Mouse (Mus musculus) forebrain, postnatal 0 days (tissue): ENCODE data around the gene Fbxw4. TPM values are rescaled to one million over a fixed set of nuclear protein-coding genes. Genes with fewer than 3 reads are reported as not detected.

ENCODE experiments used
- ATAC-seq: fragments of 200-750 bp; cut with Nextera tagmentation; 2 replicates; pipeline ENCODE4 v1.8.0; 2017; ENCODE audit warnings: mild to moderate bottlenecking, moderate library complexity
- DNase-seq: peaks from one replicate; pipeline ENCODE4 v3.0.0-alpha.2; 2015
- H3K27ac ChIP-seq: fragments of 300-500 bp; sonication (generic); 2 replicates; pipeline ENCODE4 v1.5.1; 2014; ENCODE audit warnings: low read depth, mild to moderate bottlenecking, antibody characterized with exemption, low read length, moderate library complexity, mixed read lengths
- H3K27me3 ChIP-seq: fragments of 300-500 bp; sonication (generic); 2 replicates; pipeline ENCODE4 v1.6.1; 2014; ENCODE audit warnings: mild to moderate bottlenecking, low read length, mixed read lengths; ENCODE audit not compliant: insufficient read depth
- H3K36me3 ChIP-seq: fragments of 300-500 bp; sonication (generic); 2 replicates; pipeline ENCODE4 v1.6.1; 2014; ENCODE audit warnings: mild to moderate bottlenecking, moderate library complexity; ENCODE audit not compliant: insufficient read depth
- H3K4me1 ChIP-seq: fragments of 300-500 bp; sonication (generic); 2 replicates; pipeline ENCODE4 v1.6.1; 2014; ENCODE audit warnings: antibody characterized with exemption; ENCODE audit not compliant: insufficient read depth
- H3K4me2 ChIP-seq: fragments of 300-500 bp; sonication (generic); 2 replicates; pipeline ENCODE4 v1.6.1; 2014; ENCODE audit warnings: low read depth, mild to moderate bottlenecking, moderate library complexity
- H3K4me3 ChIP-seq: fragments of 300-500 bp; sonication (generic); 2 replicates; pipeline ENCODE4 v1.5.1; 2014; ENCODE audit warnings: low read depth, low read length, mixed read lengths
- H3K9ac ChIP-seq: fragments of 300-500 bp; sonication (generic); 2 replicates; pipeline ENCODE4 v1.6.1; 2014; ENCODE audit warnings: mild to moderate bottlenecking
- H3K9me3 ChIP-seq: fragments of 300-500 bp; sonication (generic); 2 replicates; pipeline ENCODE4 v1.6.1; 2016; ENCODE audit warnings: low read length
- CTCF ChIP-seq: sonication (generic); IDR thresholded peaks from 2 replicates; pipeline ENCODE4 v1.5.1; 2016; ENCODE audit warnings: antibody characterized with exemption, control low read depth, low read depth
- WGBS: fragments of 180-500 bp; shearing (Covaris S2); extraction: QIAGEN DNeasy Blood & Tissue Kit; methylation state at CpG from one replicate; pipeline ENCODE4 v1.1.7; 2014; 5-methylcytosine and 5-hydroxymethylcytosine counted together
- polyA plus RNA-seq: library from polyadenylated mRNA; unstranded; fragments of >200 nt; fragmentation: Nextera tagmentation; extraction: Ambion mirVana; gene quantifications from 2 replicates; pipeline ENCODE4 v1.2.1, GENCODE M21; 2015
- total RNA-seq: library from RNA; depleted of rRNA; stranded (reverse); fragments of >200 nt; gene quantifications from 2 replicates; pipeline ENCODE4 v1.2.3, GENCODE M21; 2014

The Fbxw4 gene
- total and polyA plus RNA-seq, 2 experiments from 2014 or later = 6.4 to 31.8 TPM

- no peak for ATAC-seq
- DNase-seq = peak; percentile 41
Observed at GRCm38 (mm10) chr19:45581257-45581656, 78.9 kb downstream of the Fbxw4 start.

GRCm38 (mm10) chr19:45580235-45580634 is 79.9 kb downstream of the Fbxw4 start:
- no peak for ATAC-seq
- Histone ChIP-seq H3K36me3 (peaks cover 31% of the 10 kb centered on the region), H3K9me3 (no peaks in the 10 kb centered on the region), H3K4me1 (no peaks in the 10 kb centered on the region), H3K9ac (no peak overlapping the region), H3K4me2 (no peak overlapping the region), H3K4me3 (no peak overlapping the region), H3K27me3 (no peaks in the 10 kb centered on the region), H3K27ac (no peak overlapping the region)
- no peak for DNase-seq
- no peak for TF ChIP-seq CTCF
- WGBS = 33% methylated on average over 12 of the region's 12 CpGs

More at GRCm38 (mm10) chr19:45581257-45581656, 78.9 kb downstream of the Fbxw4 start:
- peak; percentile 68 for TF ChIP-seq CTCF
- H3K36me3 ChIP-seq = peaks cover 29% of the 10 kb centered on the region
- no peak overlapping the region for H3K4me2 ChIP-seq
- H3K4me3 ChIP-seq = no peak overlapping the region
- WGBS = 60% methylated on average over 3 of the region's 3 CpGs
- H3K27ac ChIP-seq = no peak overlapping the region
- H3K27me3 ChIP-seq = no peaks in the 10 kb centered on the region
- H3K4me1 ChIP-seq = no peaks in the 10 kb centered on the region
- H3K9me3 ChIP-seq = no peaks in the 10 kb centered on the region
- no peak overlapping the region for H3K9ac ChIP-seq

- H3K4me3 ChIP-seq = no peak overlapping the region
- no peak for TF ChIP-seq CTCF
- DNase-seq (no peak), ATAC-seq (no peak)
- H3K4me2 ChIP-seq = no peak overlapping the region
- WGBS = 90% methylated on average over 7 of the region's 7 CpGs
- H3K9me3 ChIP-seq = no peaks in the 10 kb centered on the region
- no peaks in the 10 kb centered on the region for H3K4me1 ChIP-seq
- no peaks in the 10 kb centered on the region for H3K27me3 ChIP-seq
- no peak overlapping the region for H3K9ac ChIP-seq
- peaks cover 31% of the 10 kb centered on the region for H3K36me3 ChIP-seq
- H3K27ac ChIP-seq = no peak overlapping the region
Observed at GRCm38 (mm10) chr19:45579416-45579815, 80.7 kb downstream of the Fbxw4 start.

- no peaks in the 10 kb centered on the region for H3K4me1 ChIP-seq
- peaks cover 34% of the 10 kb centered on the region for H3K36me3 ChIP-seq
- no peak for TF ChIP-seq CTCF
- ATAC-seq (no peak), DNase-seq (no peak)
- no peaks in the 10 kb centered on the region for H3K27me3 ChIP-seq
- no peak overlapping the region for H3K4me3 ChIP-seq
- H3K27ac ChIP-seq = no peak overlapping the region
- 84% methylated on average over 12 of the region's 12 CpGs for WGBS
- no peaks in the 10 kb centered on the region for H3K9me3 ChIP-seq
- no peak overlapping the region for H3K4me2 ChIP-seq
- no peak overlapping the region for H3K9ac ChIP-seq
Observed at GRCm38 (mm10) chr19:45578976-45579375, 81.1 kb downstream of the Fbxw4 start.

GRCm38 (mm10) chr19:45577141-45577750 is 82.9 kb downstream of the Fbxw4 start:
- WGBS = 84% methylated on average over 14 of the region's 14 CpGs
- Histone ChIP-seq H3K4me2 (no peak overlapping the region), H3K36me3 (peaks cover 43% of the 10 kb centered on the region), H3K4me1 (no peaks in the 10 kb centered on the region), H3K27ac (no peak overlapping the region), H3K9me3 (no peaks in the 10 kb centered on the region), H3K4me3 (no peak overlapping the region), H3K27me3 (no peaks in the 10 kb centered on the region), H3K9ac (no peak overlapping the region)
- no peak for ATAC-seq
- DNase-seq = no peak
- TF ChIP-seq CTCF = no peak

- no peak for ATAC-seq
- 25% methylated on average over 8 of the region's 8 CpGs for WGBS
- H3K4me3 ChIP-seq = no peak overlapping the region
- DNase-seq = no peak
- no peaks in the 10 kb centered on the region for H3K4me1 ChIP-seq
- H3K27me3 ChIP-seq = no peaks in the 10 kb centered on the region
- H3K36me3 ChIP-seq = peaks cover 53% of the 10 kb centered on the region
- no peak for TF ChIP-seq CTCF
- H3K4me2 ChIP-seq = no peak overlapping the region
- H3K27ac ChIP-seq = no peak overlapping the region
- H3K9ac ChIP-seq = no peak overlapping the region
- H3K9me3 ChIP-seq = no peaks in the 10 kb centered on the region
Observed at GRCm38 (mm10) chr19:45575632-45576001, 84.5 kb downstream of the Fbxw4 start.

GRCm38 (mm10) chr19:45574941-45575631 is 85.0 kb downstream of the Fbxw4 start:
- no peak overlapping the region for H3K27ac ChIP-seq
- H3K27me3 ChIP-seq = no peaks in the 10 kb centered on the region
- WGBS = 62% methylated on average over 19 of the region's 19 CpGs
- no peaks in the 10 kb centered on the region for H3K4me1 ChIP-seq
- no peak overlapping the region for H3K4me2 ChIP-seq
- no peak for TF ChIP-seq CTCF
- H3K36me3 ChIP-seq = peaks cover 53% of the 10 kb centered on the region
- no peak overlapping the region for H3K4me3 ChIP-seq
- H3K9ac ChIP-seq = no peak overlapping the region
- no peaks in the 10 kb centered on the region for H3K9me3 ChIP-seq
- DNase-seq = no peak
- no peak for ATAC-seq
